Mouse (Mus musculus): ENCODE measurements around the gene Tmem86a. TPM values are rescaled to one million over a fixed set of nuclear protein-coding genes. Genes with fewer than 3 reads are reported as not detected.
"Not testable (repeated sequence)": the region's sequence is repeated elsewhere in the genome, so short reads cannot be mapped to it uniquely, and the experiment has no call there.

The Tmem86a gene
- polyA plus RNA-seq, 1 experiment from 2014 or later, result 21.3 TPM

GRCm38 (mm10) chr7:47015390-47016065 lies 34.9 kb upstream of the Tmem86a start:
- peak overlapping the region; percentile 23; the same call in 1 of the 2 replicates for H3K27ac ChIP-seq
- WGBS, result 13% methylated on average over 6 of the region's 6 CpGs
- no peak overlapping the region for H3K9ac ChIP-seq
- peak overlapping the region; percentile 42 for H3K4me2 ChIP-seq (replicated peaks)
- no peak overlapping the region for H3K4me3 ChIP-seq
- ATAC-seq (ENCODE audit: insufficient number of reproducible peaks, insufficient read depth, low FRiP score, low TSS enrichment), result peak; percentile 95
- no peaks in the 10 kb centered on the region for H3K27me3 ChIP-seq
- no peaks in the 10 kb centered on the region for H3K9me3 ChIP-seq
- H3K4me1 ChIP-seq, result peaks cover 5% of the 10 kb centered on the region; the same call in 1 of the 2 replicates
- no peaks in the 10 kb centered on the region for H3K36me3 ChIP-seq

DNA sequence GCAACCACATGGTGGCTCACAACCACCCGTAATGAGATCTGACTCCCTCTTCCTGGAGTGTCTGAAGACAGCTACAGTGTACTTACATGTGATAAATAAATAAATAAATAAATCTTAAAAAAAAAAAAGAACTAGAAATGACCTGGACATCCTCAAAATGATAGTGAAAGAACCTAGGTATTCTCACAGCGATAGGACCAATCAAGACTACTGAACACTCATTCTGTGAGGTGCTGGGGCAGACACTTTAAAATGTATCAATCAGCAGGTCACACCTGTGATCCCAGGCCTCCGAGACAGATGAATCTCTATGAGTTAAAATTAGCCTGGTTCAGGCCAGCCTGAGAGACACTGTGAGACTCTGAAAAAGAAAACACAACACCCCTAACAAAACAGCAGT lies 33.8 kb upstream of the Tmem86a start:
- ATAC-seq (ENCODE audit: insufficient number of reproducible peaks, insufficient read depth, low FRiP score, low TSS enrichment), result no peak
- H3K4me1 ChIP-seq, result peaks cover 5% of the 10 kb centered on the region; the same call in 1 of the 2 replicates
- no peak overlapping the region for H3K4me3 ChIP-seq
- 71% methylated on average over 3 of the region's 3 CpGs for WGBS
- no peak overlapping the region for H3K9ac ChIP-seq
- no peak overlapping the region for H3K27ac ChIP-seq
- no peak overlapping the region for H3K4me2 ChIP-seq (replicated peaks)
- no peaks in the 10 kb centered on the region for H3K36me3 ChIP-seq
- no peaks in the 10 kb centered on the region for H3K9me3 ChIP-seq
- H3K27me3 ChIP-seq, result no peaks in the 10 kb centered on the region

GRCm38 (mm10) chr7:47017146-47017545 lies 33.3 kb upstream of the Tmem86a start:
- Histone ChIP-seq H3K36me3 (no peaks in the 10 kb centered on the region), H3K9me3 (no peaks in the 10 kb centered on the region)

GRCm38 (mm10) chr7:47019641-47020040 lies 30.8 kb upstream of the Tmem86a start:
- H3K9me3 ChIP-seq, result no peaks in the 10 kb centered on the region
- WGBS, result 66% methylated on average over 5 of the region's 5 CpGs
- no peak overlapping the region for H3K9ac ChIP-seq
- no peak for ATAC-seq (ENCODE audit: insufficient number of reproducible peaks, insufficient read depth, low FRiP score, low TSS enrichment)
- H3K27ac ChIP-seq, result no peak overlapping the region
- no peaks in the 10 kb centered on the region for H3K36me3 ChIP-seq
- H3K27me3 ChIP-seq, result no peaks in the 10 kb centered on the region
- no peak overlapping the region for H3K4me2 ChIP-seq (replicated peaks)
- H3K4me1 ChIP-seq, result peaks cover 5% of the 10 kb centered on the region; the same call in 1 of the 2 replicates
- no peak overlapping the region for H3K4me3 ChIP-seq

More at GRCm38 (mm10) chr7:47017146-47017545, 33.3 kb upstream of the Tmem86a start:
- ATAC-seq (ENCODE audit: insufficient number of reproducible peaks, insufficient read depth, low FRiP score, low TSS enrichment), result no peak
- Histone ChIP-seq H3K27ac (no peak overlapping the region), H3K4me2 (replicated peaks) (no peak overlapping the region), H3K4me1 (peaks cover 5% of the 10 kb centered on the region; the same call in 1 of the 2 replicates), H3K9ac (no peak overlapping the region), H3K27me3 (no peaks in the 10 kb centered on the region), H3K4me3 (no peak overlapping the region)
- 73% methylated on average over 7 of the region's 7 CpGs for WGBS

DNA sequence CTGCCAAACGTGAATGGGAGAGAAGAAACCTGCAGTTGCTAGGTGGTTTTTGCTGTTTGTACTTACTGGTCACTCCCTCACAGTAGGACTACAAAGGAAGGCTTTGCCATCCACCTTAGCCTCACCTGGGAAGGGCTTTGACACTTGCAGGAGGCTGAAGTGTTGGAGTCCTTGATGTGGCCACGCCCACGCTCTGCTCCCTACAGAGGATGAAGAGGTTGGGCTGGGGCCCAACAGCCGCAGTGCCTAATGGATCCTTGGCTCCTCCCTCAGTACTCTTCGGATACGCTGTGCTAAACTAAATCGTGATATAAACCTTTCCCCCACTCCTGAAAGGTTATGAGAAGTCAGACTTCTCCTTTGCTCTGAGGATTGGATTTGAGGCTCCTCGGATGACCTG lies 29.4 kb upstream of the Tmem86a start:
- no peak for ATAC-seq (ENCODE audit: insufficient number of reproducible peaks, insufficient read depth, low FRiP score, low TSS enrichment)
- no peak overlapping the region for H3K27ac ChIP-seq
- H3K36me3 ChIP-seq, result no peaks in the 10 kb centered on the region
- no peak overlapping the region for H3K4me2 ChIP-seq (replicated peaks)
- no peaks in the 10 kb centered on the region for H3K27me3 ChIP-seq
- 13% methylated on average over 8 of the region's 8 CpGs for WGBS
- no peak overlapping the region for H3K4me3 ChIP-seq
- no peaks in the 10 kb centered on the region for H3K9me3 ChIP-seq
- no peak overlapping the region for H3K9ac ChIP-seq
- no peaks in the 10 kb centered on the region for H3K4me1 ChIP-seq

- H3K4me2 ChIP-seq (replicated peaks), result no peak overlapping the region
- 64% methylated on average over 8 of the region's 8 CpGs for WGBS
- no peaks in the 10 kb centered on the region for H3K4me1 ChIP-seq
- no peak overlapping the region for H3K4me3 ChIP-seq
- H3K27me3 ChIP-seq, result no peaks in the 10 kb centered on the region
- no peaks in the 10 kb centered on the region for H3K36me3 ChIP-seq
- ATAC-seq (ENCODE audit: insufficient number of reproducible peaks, insufficient read depth, low FRiP score, low TSS enrichment), result no peak
- no peak overlapping the region for H3K9ac ChIP-seq
- H3K9me3 ChIP-seq, result no peaks in the 10 kb centered on the region
- H3K27ac ChIP-seq, result no peak overlapping the region
Measured at GRCm38 (mm10) chr7:47022482-47022881, 27.9 kb upstream of the Tmem86a start.

GRCm38 (mm10) chr7:47023530-47023929 lies 26.9 kb upstream of the Tmem86a start:
- H3K9me3 ChIP-seq, result no peaks in the 10 kb centered on the region
- H3K4me3 ChIP-seq, result no peak overlapping the region
- no peaks in the 10 kb centered on the region for H3K27me3 ChIP-seq
- no peaks in the 10 kb centered on the region for H3K36me3 ChIP-seq
- H3K9ac ChIP-seq, result no peak overlapping the region
- no peaks in the 10 kb centered on the region for H3K4me1 ChIP-seq
- H3K4me2 ChIP-seq (replicated peaks), result no peak overlapping the region
- 14% methylated on average over 6 of the region's 6 CpGs for WGBS
- H3K27ac ChIP-seq, result no peak overlapping the region
- ATAC-seq (ENCODE audit: insufficient number of reproducible peaks, insufficient read depth, low FRiP score, low TSS enrichment), result no peak

- Histone ChIP-seq H3K9me3 (no peaks in the 10 kb centered on the region), H3K4me1 (no peaks in the 10 kb centered on the region), H3K9ac (no peak overlapping the region), H3K4me2 (replicated peaks) (no peak overlapping the region), H3K36me3 (no peaks in the 10 kb centered on the region), H3K27me3 (no peaks in the 10 kb centered on the region), H3K4me3 (no peak overlapping the region), H3K27ac (no peak overlapping the region)
- 88% methylated on average over 7 of the region's 7 CpGs for WGBS
- ATAC-seq (ENCODE audit: insufficient number of reproducible peaks, insufficient read depth, low FRiP score, low TSS enrichment), result no peak
Measured at GRCm38 (mm10) chr7:47024454-47024853, 25.9 kb upstream of the Tmem86a start.

DNA sequence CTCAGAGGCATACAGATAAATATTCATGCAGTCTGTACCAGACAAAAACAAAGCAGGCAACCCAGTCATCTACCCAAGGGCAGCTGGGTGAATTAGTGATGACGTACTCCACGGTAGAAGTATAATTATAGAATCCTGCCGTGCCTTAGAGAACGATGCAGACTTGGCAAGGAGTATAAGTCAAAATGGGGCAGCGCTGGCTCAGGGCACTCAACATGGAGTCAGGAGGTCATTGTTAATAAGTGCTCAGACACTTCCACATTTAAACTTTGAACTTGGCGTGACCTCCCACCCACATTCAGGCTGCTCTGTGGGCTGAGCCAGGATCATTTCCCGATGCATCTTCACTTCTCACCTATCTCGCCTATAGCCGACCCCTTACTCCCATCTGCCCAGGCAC lies 25.0 kb upstream of the Tmem86a start:
- H3K9me3 ChIP-seq, result no peaks in the 10 kb centered on the region
- ATAC-seq (ENCODE audit: insufficient number of reproducible peaks, insufficient read depth, low FRiP score, low TSS enrichment), result no peak
- H3K4me3 ChIP-seq, result no peak overlapping the region
- H3K27me3 ChIP-seq, result no peaks in the 10 kb centered on the region
- no peak overlapping the region for H3K4me2 ChIP-seq (replicated peaks)
- no peaks in the 10 kb centered on the region for H3K36me3 ChIP-seq
- no peak overlapping the region for H3K9ac ChIP-seq
- H3K27ac ChIP-seq, result no peak overlapping the region
- H3K4me1 ChIP-seq, result no peaks in the 10 kb centered on the region
- 80% methylated on average over 9 of the region's 9 CpGs for WGBS

- not testable (repeated sequence) for H3K9ac ChIP-seq; H3K9me3 ChIP-seq; H3K27me3 ChIP-seq; H3K27ac ChIP-seq; ATAC-seq (ENCODE audit: insufficient number of reproducible peaks, insufficient read depth, low FRiP score, low TSS enrichment); H3K4me2 ChIP-seq (replicated peaks); H3K4me3 ChIP-seq; H3K4me1 ChIP-seq; H3K36me3 ChIP-seq
- WGBS, result 76% methylated on average over 3 of the region's 3 CpGs
Measured at GRCm38 (mm10) chr7:47026899-47027298, 23.5 kb upstream of the Tmem86a start.

DNA sequence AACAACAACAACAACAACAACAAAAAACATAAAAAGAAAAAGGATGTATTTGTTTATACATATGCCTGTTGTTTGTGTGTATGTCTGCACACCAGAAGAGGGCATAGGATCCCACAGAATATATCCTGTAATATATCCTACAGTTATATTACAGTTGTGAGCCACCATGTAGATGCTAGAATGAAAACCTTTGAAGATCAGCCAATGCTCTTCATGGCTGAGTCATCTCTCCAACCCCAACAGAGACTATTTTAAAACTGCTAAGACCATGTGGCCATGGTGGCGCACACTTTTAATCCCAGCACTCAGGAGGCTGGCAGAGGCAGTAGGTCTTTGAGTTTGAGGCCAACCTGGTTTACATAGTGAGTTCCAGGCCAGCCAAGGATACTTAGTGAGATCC lies 22.9 kb upstream of the Tmem86a start:
- H3K27me3 ChIP-seq, result no peaks in the 10 kb centered on the region
- H3K4me1 ChIP-seq, result no peaks in the 10 kb centered on the region
- no peak overlapping the region for H3K4me2 ChIP-seq (replicated peaks)
- no peaks in the 10 kb centered on the region for H3K9me3 ChIP-seq
- no peak overlapping the region for H3K4me3 ChIP-seq
- ATAC-seq (ENCODE audit: insufficient number of reproducible peaks, insufficient read depth, low FRiP score, low TSS enrichment), result no peak
- no peak overlapping the region for H3K9ac ChIP-seq
- no peaks in the 10 kb centered on the region for H3K36me3 ChIP-seq
- 86% methylated on average over 1 of the region's 1 CpGs for WGBS
- no peak overlapping the region for H3K27ac ChIP-seq

GRCm38 (mm10) chr7:47030517-47031193 lies 19.7 kb upstream of the Tmem86a start:
- Histone ChIP-seq H3K9ac (no peak overlapping the region), H3K36me3 (no peaks in the 10 kb centered on the region), H3K27ac (no peak overlapping the region), H3K4me2 (replicated peaks) (no peak overlapping the region), H3K9me3 (no peaks in the 10 kb centered on the region), H3K27me3 (no peaks in the 10 kb centered on the region), H3K4me1 (no peaks in the 10 kb centered on the region), H3K4me3 (no peak overlapping the region)
- no peak for ATAC-seq (ENCODE audit: insufficient number of reproducible peaks, insufficient read depth, low FRiP score, low TSS enrichment)
- 77% methylated on average over 9 of the region's 9 CpGs for WGBS
